Mouse (Mus musculus) bone marrow macrophage, adult 2 months (primary cell): ENCODE measurements around the gene Ssr4. TPM values are rescaled to one million over a fixed set of nuclear protein-coding genes. Genes with fewer than 3 reads are reported as not detected.
"Not testable (repeated sequence)": the region's sequence is repeated elsewhere in the genome, so short reads cannot be mapped to it uniquely, and the experiment has no call there.

ENCODE experiments used
- H3K27ac ChIP-seq: 2 replicates; pipeline ENCODE4 v1.5.1; 2012; ENCODE audit warnings: low read depth, low read length; ENCODE audit not compliant: insufficient read depth
- H3K4me1 ChIP-seq: 2 replicates; pipeline ENCODE4 v1.6.1; 2012; ENCODE audit warnings: low read length; ENCODE audit not compliant: control insufficient read depth, insufficient read depth
- H3K4me3 ChIP-seq: 2 replicates; pipeline ENCODE4 v1.5.1; 2012; ENCODE audit warnings: mild to moderate bottlenecking, low read length, moderate library complexity; ENCODE audit not compliant: insufficient read depth
- CTCF ChIP-seq: IDR thresholded peaks from 2 replicates; pipeline ENCODE4 v1.5.1; 2012; ENCODE audit warnings: low read depth, mild to moderate bottlenecking, low read length, moderate library complexity
- POLR2A ChIP-seq: IDR thresholded peaks from 2 replicates; pipeline ENCODE4 v1.6.1; 2012; ENCODE audit warnings: mild to moderate bottlenecking, low read depth, low read length, borderline replicate concordance
- polyA plus RNA-seq: library from polyadenylated mRNA; stranded (reverse); fragments of >200 nt; gene quantifications from 2 replicates; pipeline ENCODE4 v1.2.4, GENCODE M21; 2012; ENCODE audit not compliant: missing spikeins, insufficient read depth, insufficient read length

Ssr4 gene
- 213 and 220 TPM in 2 replicates for polyA plus RNA-seq

DNA sequence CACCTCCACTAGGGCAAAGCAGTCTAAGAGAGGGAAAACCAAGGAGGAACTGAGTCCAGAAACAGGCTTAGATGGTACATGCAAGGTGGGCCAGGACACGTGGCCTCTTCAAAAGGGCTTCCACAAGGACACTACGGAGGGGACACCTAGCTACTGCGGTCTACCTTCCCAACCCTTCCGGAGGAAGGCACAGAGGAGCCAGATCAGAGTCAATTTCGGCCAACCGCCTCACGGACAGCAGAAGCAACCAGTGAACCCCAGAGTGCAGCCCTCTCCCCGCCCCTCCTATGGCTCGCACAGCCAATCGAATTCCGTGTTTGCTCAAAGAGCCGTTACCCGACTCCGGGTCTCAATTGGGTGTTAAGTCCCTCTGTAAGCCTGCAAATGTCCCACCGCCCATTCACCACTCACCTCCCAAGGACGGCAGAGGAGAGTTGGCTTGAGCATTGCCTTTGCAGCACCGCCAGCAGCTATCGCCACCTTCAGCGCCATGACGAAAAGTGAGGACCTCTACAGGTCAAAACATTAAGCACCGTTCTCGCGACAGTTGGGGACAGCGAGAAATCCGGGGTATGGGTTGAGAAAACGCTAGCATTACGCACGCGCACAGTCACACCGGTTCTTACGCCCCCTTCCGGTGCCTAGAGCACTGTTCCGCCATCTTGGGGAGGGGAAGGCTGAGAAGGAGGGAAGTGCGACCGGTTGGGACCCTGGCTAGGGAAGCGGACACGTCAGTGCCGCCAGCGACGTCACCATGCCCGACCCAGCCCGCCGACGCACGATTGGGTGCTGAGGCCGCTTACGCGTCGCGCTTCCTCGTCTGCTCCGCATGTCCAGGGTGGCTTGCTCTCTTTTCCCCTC is at the start of gene Ssr4, which contains the start of gene Idh3g:
Gene Ssr4, plus strand, starts transcription at position 665 of the 861 bp plus-strand sequence.
Gene Idh3g, minus strand, starts transcription at position 534 of the 861 bp plus-strand sequence.
- no peak for TF ChIP-seq POLR2A
- no peak for TF ChIP-seq CTCF
- Histone ChIP-seq H3K27ac (peak within 1 kb of the TSS; percentile 88), H3K4me3 (peak within 1 kb of the TSS; percentile 82), H3K4me1 (peaks cover 28% of the 10 kb centered on the region)

DNA sequence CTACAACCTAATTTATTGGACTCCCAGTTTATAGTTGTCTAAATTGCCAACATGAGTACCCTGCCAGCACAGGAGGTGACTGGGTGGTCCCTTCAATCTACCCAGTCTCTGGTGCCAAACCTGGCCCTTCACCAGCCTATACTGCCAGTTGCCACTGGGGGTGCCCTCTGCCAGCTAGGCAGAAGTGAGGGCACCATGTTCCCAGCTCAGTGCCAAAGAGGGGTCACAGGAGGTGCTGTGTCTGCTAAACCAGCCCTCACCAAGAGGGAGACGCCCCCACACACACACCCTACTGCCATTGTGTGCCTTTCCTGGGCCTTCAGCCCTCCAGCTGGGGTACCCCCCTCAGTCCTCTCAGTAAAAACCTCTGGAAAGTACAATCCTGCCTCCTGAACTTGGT is 48.7 kb upstream of the Ssr4 start:
- no peak for TF ChIP-seq CTCF
- no peak for TF ChIP-seq POLR2A
- Histone ChIP-seq H3K4me3 (no peak overlapping the region), H3K27ac (no peak overlapping the region), H3K4me1 (no peaks in the 10 kb centered on the region)

DNA sequence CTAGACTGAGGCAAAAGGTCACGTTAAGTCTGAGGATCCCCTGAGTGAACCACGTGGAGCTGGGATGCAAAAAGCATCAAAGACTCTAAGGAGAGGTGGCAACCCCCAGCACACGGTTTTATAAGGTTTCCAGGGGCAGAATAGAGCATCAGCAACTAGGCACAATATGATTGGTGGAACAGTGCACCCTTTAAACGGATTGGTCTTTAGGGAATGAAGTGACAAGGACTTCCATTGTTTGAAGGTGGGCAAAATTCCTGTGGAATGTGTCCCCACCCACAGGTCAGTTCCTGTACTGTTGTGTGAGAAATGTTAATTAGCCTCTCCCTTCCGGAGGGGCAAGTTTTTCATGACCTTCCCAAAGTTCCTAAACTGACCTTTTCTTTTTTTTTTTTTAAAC is 47.7 kb upstream of the Ssr4 start:
- no peak overlapping the region for H3K27ac ChIP-seq
- no peaks in the 10 kb centered on the region for H3K4me1 ChIP-seq
- TF ChIP-seq POLR2A (no peak), CTCF (no peak)
- no peak overlapping the region for H3K4me3 ChIP-seq

DNA sequence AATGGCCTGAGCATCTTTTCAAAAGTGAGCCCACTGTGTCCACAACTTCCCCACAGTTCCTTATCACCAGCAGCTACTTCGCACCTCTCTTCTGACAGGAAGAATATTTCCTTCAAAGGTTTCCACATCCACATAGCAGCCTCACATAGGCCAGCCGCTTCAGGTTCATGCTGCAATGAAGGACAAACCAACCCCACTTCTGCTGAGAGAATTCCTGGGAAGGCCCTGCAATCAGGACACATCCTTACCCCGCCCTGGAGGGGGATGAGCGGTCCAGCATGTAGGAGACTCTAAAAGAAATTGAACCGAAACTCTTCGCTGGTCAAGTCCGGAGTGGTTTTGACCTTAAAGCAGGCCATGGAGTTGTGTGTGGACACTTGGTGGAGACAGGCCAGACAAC is 47.0 kb upstream of the Ssr4 start:
- H3K4me3 ChIP-seq, H3K4me1 ChIP-seq, H3K27ac ChIP-seq: not testable (repeated sequence)

DNA sequence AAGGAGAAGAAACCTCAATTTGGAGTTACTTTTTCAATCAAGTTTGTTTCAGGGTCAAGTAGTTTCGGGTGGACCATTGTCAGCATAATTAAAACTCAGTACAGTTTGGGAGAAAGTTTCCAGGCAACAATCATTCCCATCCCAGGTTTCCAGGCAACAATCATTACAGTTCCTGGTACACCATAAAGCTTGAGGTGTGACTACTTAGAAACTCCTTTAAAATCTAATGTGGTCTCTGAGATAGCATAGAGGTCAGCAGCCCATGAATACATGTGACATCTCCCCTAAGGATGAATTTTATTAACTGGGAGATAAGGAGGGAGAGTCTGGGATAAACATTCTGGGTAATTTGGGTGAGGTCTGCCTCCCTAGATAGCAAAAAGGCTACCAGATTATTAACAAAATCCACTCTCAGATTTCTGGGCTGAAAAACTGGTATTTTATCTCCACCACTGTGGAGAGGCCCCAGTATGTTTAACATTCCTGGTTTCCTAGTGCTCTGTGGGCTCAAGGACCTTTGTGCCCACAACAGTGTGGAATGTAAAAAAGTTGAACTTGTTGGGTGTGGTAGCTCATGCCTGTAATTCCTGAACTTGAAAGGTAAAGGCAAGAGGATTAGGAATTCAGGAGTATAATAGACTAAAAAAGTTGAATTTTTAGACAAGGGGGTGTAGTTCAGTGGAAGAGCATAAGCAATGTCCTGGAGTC is 41.9 kb upstream of the Ssr4 start:
- TF ChIP-seq CTCF (no peak), POLR2A (no peak)
- no peaks in the 10 kb centered on the region for H3K4me1 ChIP-seq
- no peak overlapping the region for H3K27ac ChIP-seq
- no peak overlapping the region for H3K4me3 ChIP-seq

DNA sequence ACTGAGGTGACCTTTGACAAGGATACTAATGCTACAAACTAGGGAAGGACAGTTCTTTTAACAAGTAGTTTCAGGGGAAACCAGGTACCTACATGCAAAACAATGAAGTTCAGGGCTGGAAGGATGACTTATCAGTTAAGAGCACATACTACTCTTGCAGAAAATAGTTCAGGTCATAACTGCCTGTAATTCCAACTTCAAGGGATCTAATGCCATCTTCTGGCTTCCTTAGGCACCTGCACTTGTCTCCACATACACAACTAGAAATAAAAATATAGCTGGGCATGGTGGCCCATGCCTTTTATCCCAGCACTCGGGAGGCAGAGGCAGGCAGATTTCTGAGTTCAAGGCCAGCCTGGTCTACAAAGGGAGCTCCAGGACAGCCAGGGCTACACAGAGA is 37.9 kb upstream of the Ssr4 start:
- Histone ChIP-seq H3K4me1 (no peaks in the 10 kb centered on the region), H3K27ac (no peak overlapping the region), H3K4me3 (no peak overlapping the region)
- TF ChIP-seq CTCF (no peak), POLR2A (no peak)

DNA sequence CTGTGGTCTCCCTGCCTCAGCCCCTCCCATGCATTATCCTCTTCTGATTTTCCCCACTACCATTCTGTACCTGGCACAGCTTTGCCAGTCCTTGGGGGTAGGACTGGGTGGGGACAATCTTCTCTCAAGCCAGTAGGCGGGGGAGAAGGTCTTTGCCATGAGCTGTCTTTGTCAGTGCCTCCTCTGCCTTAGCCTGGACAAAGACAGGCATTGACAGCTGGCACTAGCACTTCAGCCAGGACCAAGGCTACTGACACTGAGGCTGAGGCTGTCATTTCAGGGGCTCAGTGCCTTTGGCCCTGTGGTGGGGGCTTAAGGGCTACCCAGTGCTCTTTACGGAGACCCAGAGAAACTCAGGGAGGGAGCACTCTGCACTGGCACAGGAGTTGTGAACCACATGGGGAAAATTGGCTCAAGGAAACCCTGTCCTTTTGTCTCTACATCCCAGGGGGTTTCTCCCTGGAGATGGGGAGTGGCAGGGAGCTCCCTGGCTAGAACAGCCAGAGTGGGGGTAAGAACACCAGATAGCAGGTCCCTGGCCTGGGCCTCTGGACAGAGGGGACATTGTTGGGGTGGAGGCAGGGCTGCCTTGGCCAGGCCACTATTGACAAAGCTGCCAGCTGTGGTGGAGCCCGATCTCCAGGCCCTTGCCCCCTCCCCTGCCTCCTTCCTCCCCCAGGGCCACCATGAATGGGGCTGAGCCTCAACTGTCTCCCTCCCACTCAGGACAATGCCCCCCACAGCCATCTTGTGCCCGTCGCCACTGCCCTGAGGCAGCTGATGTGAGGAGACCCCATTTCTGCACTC is 30.3 kb upstream of the Ssr4 start, which contains the start of gene Plxnb3:
Gene Plxnb3, plus strand, starts transcription at position 757 of the 807 bp plus-strand sequence.
- no peak within 1 kb of the TSS for H3K4me3 ChIP-seq
- no peak within 1 kb of the TSS for H3K27ac ChIP-seq
- peaks cover 8% of the 10 kb centered on the region for H3K4me1 ChIP-seq
- no peak for TF ChIP-seq POLR2A
- TF ChIP-seq CTCF, result no peak

DNA sequence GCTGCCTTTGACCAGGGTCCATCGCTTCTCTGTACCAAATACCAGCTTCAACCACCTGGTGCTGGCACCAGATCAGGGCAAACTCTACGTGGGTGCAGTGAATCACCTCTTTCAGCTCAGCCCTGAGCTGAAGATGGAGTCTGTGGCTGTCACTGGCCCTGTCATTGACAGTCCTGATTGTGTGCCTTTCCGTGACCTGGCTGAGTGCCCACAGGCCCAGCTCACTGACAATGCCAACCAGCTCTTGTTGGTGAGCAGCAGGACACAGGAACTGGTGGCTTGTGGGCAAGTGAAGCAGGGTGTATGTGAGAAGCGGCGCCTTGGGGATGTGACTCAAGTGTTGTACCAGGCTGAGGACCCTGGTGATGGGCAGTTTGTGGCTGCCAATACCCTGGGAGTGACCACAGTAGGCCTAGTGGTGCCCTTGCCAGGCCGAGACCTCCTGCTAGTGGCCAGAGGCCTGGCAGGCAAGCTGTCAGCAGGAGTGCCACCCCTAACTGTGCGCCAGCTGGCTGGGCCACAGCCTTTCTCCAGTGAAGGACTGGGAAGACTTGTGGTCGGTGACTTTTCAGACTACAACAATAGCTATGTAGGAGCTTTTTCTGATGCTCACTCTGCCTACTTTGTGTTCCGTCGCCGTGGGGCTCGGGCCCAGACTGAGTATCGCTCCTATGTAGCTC is 28.1 kb upstream of the Ssr4 start:
- Histone ChIP-seq H3K4me3 (no peak overlapping the region), H3K4me1 (peaks cover 10% of the 10 kb centered on the region), H3K27ac (no peak overlapping the region)
- no peak for TF ChIP-seq POLR2A
- no peak for TF ChIP-seq CTCF

DNA sequence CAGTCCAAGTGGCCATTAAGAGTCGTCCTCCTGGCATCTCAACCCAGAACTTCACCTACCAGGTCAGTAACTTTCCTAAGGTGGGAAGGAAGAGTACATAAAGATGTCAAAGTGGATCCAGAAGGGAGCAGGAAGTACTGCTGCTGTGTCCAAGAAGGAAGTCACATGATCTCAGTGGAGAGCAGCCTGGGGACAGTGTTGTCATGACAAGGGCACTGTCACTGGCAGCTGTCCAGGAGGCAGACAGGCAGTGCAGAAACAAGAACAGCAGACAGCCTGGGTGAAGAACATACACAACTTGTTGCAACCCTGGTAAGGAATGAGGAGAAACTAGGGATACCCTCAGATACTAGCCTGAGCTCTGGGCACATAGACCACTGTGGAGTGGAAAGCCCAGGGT is 21.5 kb upstream of the Ssr4 start:
- no peak for TF ChIP-seq POLR2A
- TF ChIP-seq CTCF, result no peak
- peaks cover 29% of the 10 kb centered on the region for H3K4me1 ChIP-seq
- peak overlapping the region; percentile 95 for H3K27ac ChIP-seq
- H3K4me3 ChIP-seq, result 0 out of 2 replicates have a peak overlapping the region, but pooled peaks have one; percentile 18
